ENCODE assay signal across 8 mouse cellular contexts in genomic region chr3:88178346-88178733, GRCm38 (mm10). TPM values are rescaled to one million over a fixed set of nuclear protein-coding genes. Genes with fewer than 3 reads are reported as not detected.
DNase-seq lines count a peak whose midpoint lies in the region; ATAC-seq and TF ChIP-seq lines count a peak whose summit lies in the region.
"Not testable (repeated sequence)": the region's sequence is repeated elsewhere in the genome, so short reads cannot be mapped to it uniquely, and the experiment has no call there.

No protein-coding gene starts in this region.

- H3K9ac ChIP-seq in forebrain, embryonic 11.5 days (ENCODE audit: low read length): peak overlapping the region; percentile 82
- H3K9ac ChIP-seq in heart, embryonic 14.5 days (ENCODE audit: low read length): peak overlapping the region; percentile 78
- not testable (repeated sequence) for H3K9ac ChIP-seq in intestine, embryonic 15.5 days; limb, embryonic 13.5 days
- peak overlapping the region; percentile 66; the same call in 1 of the 2 replicates for H3K9ac ChIP-seq in lung, embryonic 15.5 days

- TF ChIP-seq CTCF in bone marrow macrophage, adult 2 months (IDR thresholded peaks at IDR 0.05; ENCODE audit: low read depth, low read length); testis, adult 2 months (IDR thresholded peaks at IDR 0.05; ENCODE audit: control insufficient read depth, insufficient read depth, insufficient replicate concordance, low read depth, low read length): not testable (repeated sequence)

- H3K4me3 ChIP-seq in bone marrow macrophage, adult 2 months (ENCODE audit: insufficient read depth, low read length): peak overlapping the region; percentile 22; the same call in 1 of the 2 replicates
- peak overlapping the region; percentile 57 for H3K4me3 ChIP-seq in forebrain, embryonic 11.5 days (ENCODE audit: low read depth, low read length)
- peak overlapping the region; percentile 54 to 63 for H3K4me3 ChIP-seq in heart, embryonic 14.5 days (ENCODE audit: control insufficient read depth in 1 of 2, insufficient read depth in 1 of 2, low read depth in 1 of 2, low read length in 2 of 2)
- peak overlapping the region; percentile 53 for H3K4me3 ChIP-seq in intestine, embryonic 15.5 days (replicated peaks)
- peak overlapping the region; percentile 57 for H3K4me3 ChIP-seq in limb, embryonic 13.5 days
- peak overlapping the region; percentile 59 for H3K4me3 ChIP-seq in lung, embryonic 15.5 days
- H3K4me3 ChIP-seq in myocyte: peak overlapping the region; percentile 39
- H3K4me3 ChIP-seq in testis, adult 2 months (ENCODE audit: control insufficient read depth, low read depth, low read length): peak overlapping the region; percentile 99

- WGBS in forebrain, embryonic 11.5 days: 42% methylated on average over 11 of the region's 11 CpGs
- 34% methylated on average over 11 of the region's 11 CpGs for WGBS in heart, embryonic 14.5 days
- WGBS in intestine, embryonic 15.5 days: 29% methylated on average over 11 of the region's 11 CpGs
- WGBS in limb, embryonic 13.5 days: 29% methylated on average over 11 of the region's 11 CpGs
- WGBS in lung, embryonic 15.5 days: 25% methylated on average over 11 of the region's 11 CpGs

- peak overlapping the region; percentile 9 for H3ac ChIP-seq in myocyte (ENCODE audit: control insufficient read depth, insufficient read length)

- not testable (repeated sequence) for H3K4me1 ChIP-seq in bone marrow macrophage, adult 2 months (ENCODE audit: control insufficient read depth, insufficient read depth, low read length); forebrain, embryonic 11.5 days (replicated peaks; ENCODE audit: control insufficient read depth, insufficient read depth, low read length); heart, embryonic 14.5 days (ENCODE audit: control insufficient read depth in 2 of 2, insufficient read depth in 2 of 2, low read length in 2 of 2); intestine, embryonic 15.5 days (replicated peaks); limb, embryonic 13.5 days; lung, embryonic 15.5 days; testis, adult 2 months (ENCODE audit: control insufficient read depth, insufficient read depth, low read length)

- not testable (repeated sequence) for H3K36me3 ChIP-seq in forebrain, embryonic 11.5 days (ENCODE audit: control insufficient read depth, insufficient read depth, low read length); intestine, embryonic 15.5 days; myocyte (ENCODE audit: control insufficient read depth, insufficient read depth); testis, adult 2 months (ENCODE audit: control insufficient read depth, insufficient read depth, low read length)
- peaks cover 22% of the 10 kb centered on the region for H3K36me3 ChIP-seq in heart, embryonic 14.5 days (ENCODE audit: control insufficient read depth, insufficient read depth, low read length)
- peaks cover 20% of the 10 kb centered on the region for H3K36me3 ChIP-seq in limb, embryonic 13.5 days
- peaks cover 10% of the 10 kb centered on the region; the same call in 1 of the 2 replicates for H3K36me3 ChIP-seq in lung, embryonic 15.5 days

- not testable (repeated sequence) for H3K27me3 ChIP-seq in forebrain, embryonic 11.5 days (ENCODE audit: control insufficient read depth, insufficient read depth, low read length); heart, embryonic 14.5 days (ENCODE audit: control insufficient read depth, insufficient read depth, low read length); intestine, embryonic 15.5 days (replicated peaks); lung, embryonic 15.5 days; myocyte (ENCODE audit: control insufficient read depth, insufficient read depth, insufficient read length); testis, adult 2 months (ENCODE audit: control insufficient read depth, insufficient read depth, low read length)
- peaks cover 19% of the 10 kb centered on the region; the same call in 1 of the 2 replicates for H3K27me3 ChIP-seq in limb, embryonic 13.5 days

- peak; percentile 18 for ATAC-seq in forebrain, embryonic 11.5 days (replicated peaks; ENCODE audit: low FRiP score)
- ATAC-seq in heart, embryonic 14.5 days (ENCODE audit: insufficient number of reproducible peaks, insufficient read depth, low FRiP score, low read depth); intestine, embryonic 15.5 days; limb, embryonic 13.5 days (ENCODE audit: low FRiP score, low read depth): not testable (repeated sequence)
- ATAC-seq in lung, embryonic 15.5 days (ENCODE audit: borderline replicate concordance, extremely low read depth, low FRiP score, low TSS enrichment): 0 out of 2 replicates have a peak, but pooled peaks have one; percentile 7

- H3K9me3 ChIP-seq in forebrain, embryonic 11.5 days (ENCODE audit: control insufficient read depth, low read length); heart, embryonic 14.5 days (ENCODE audit: control insufficient read depth, low read length); intestine, embryonic 15.5 days; limb, embryonic 13.5 days; lung, embryonic 15.5 days: not testable (repeated sequence)

- H3K27ac ChIP-seq in bone marrow macrophage, adult 2 months (ENCODE audit: insufficient read depth, low read depth, low read length): peak overlapping the region; percentile 58
- peak overlapping the region; percentile 97 for H3K27ac ChIP-seq in forebrain, embryonic 11.5 days (ENCODE audit: low read depth, low read length)
- H3K27ac ChIP-seq in heart, embryonic 14.5 days (replicated peaks in 1 of 2; ENCODE audit: control insufficient read depth in 1 of 2, insufficient read depth in 1 of 2, low read depth in 2 of 2, low read length in 2 of 2): peak overlapping the region; percentile 96
- H3K27ac ChIP-seq in intestine, embryonic 15.5 days: peak overlapping the region; percentile 96
- H3K27ac ChIP-seq in limb, embryonic 13.5 days: peak overlapping the region; percentile 96
- peak overlapping the region; percentile 97 for H3K27ac ChIP-seq in lung, embryonic 15.5 days
- H3K27ac ChIP-seq in testis, adult 2 months (ENCODE audit: control insufficient read depth, insufficient read depth, low read depth, low read length): peak overlapping the region; percentile 100

- not testable (repeated sequence) for DNase-seq in forebrain, embryonic 11.5 days (ENCODE audit: low spot score)

- peak overlapping the region; percentile 74 for H3K4me2 ChIP-seq in forebrain, embryonic 11.5 days (ENCODE audit: low read depth, low read length, severe bottlenecking)
- H3K4me2 ChIP-seq in heart, embryonic 14.5 days (ENCODE audit: low read length): peak overlapping the region; percentile 68
- peak overlapping the region; percentile 55 for H3K4me2 ChIP-seq in intestine, embryonic 15.5 days (replicated peaks)
- peak overlapping the region; percentile 66 for H3K4me2 ChIP-seq in limb, embryonic 13.5 days (replicated peaks)
- peak overlapping the region; percentile 61 for H3K4me2 ChIP-seq in lung, embryonic 15.5 days
- peak overlapping the region; percentile 70 for H3K4me2 ChIP-seq in myocyte (ENCODE audit: low read depth)

- TF ChIP-seq POLR2A in bone marrow macrophage, adult 2 months (IDR thresholded peaks at IDR 0.05; ENCODE audit: borderline replicate concordance, low read depth, low read length); myocyte (IDR thresholded peaks at IDR 0.05; ENCODE audit: insufficient read length, low read depth); testis, adult 2 months (IDR thresholded peaks at IDR 0.05; ENCODE audit: control insufficient read depth, low read depth, low read length): not testable (repeated sequence)

- H3K79me2 ChIP-seq in myocyte (ENCODE audit: control insufficient read depth, insufficient read depth): not testable (repeated sequence)

RNA-seq across cellular contexts. Expression of gene Mef2d, which starts 36.2 kb away (rescaled TPM):
- polyA plus RNA-seq in bone marrow macrophage, adult 2 months (2012; ENCODE audit: insufficient read depth, insufficient read length, missing spikeins): 84.5 and 98.1 TPM in 2 replicates
- polyA plus RNA-seq in forebrain, embryonic 11.5 days (2014; fragmentation: Nextera tagmentation; extraction: Ambion mirVana): 17.3 and 19.7 TPM in 2 replicates
- 52.1 and 52.7 TPM in 2 replicates for polyA plus RNA-seq in heart, embryonic 14.5 days (2014; fragmentation: Nextera tagmentation; extraction: Ambion mirVana)
- polyA plus RNA-seq in intestine, embryonic 15.5 days (2015; fragmentation: Nextera tagmentation; extraction: Ambion mirVana): 19.7 and 20.8 TPM in 2 replicates
- 16.4 and 19.7 TPM in 2 replicates for polyA plus RNA-seq in limb, embryonic 13.5 days (2015; fragmentation: Nextera tagmentation; extraction: Ambion mirVana)
- polyA plus RNA-seq in lung, embryonic 15.5 days (2015; fragmentation: Nextera tagmentation; extraction: Ambion mirVana): 16.7 and 20.4 TPM in 2 replicates
- 121 TPM for polyA plus RNA-seq in myocyte (2012; fragmentation: generic; extraction: Trizol)
- polyA plus RNA-seq in testis, adult 2 months (2012; rRNA removed): 16.0 and 17.6 TPM in 2 replicates

Comparison
In these comparisons a context has a peak if more than half of its experiments do, and no peak if none do; other contexts are left out.
1. H3K4me3 ChIP-seq: peak in every context shown above with its lines; median percentile 99 in testis, adult 2 months; 59 in lung, embryonic 15.5 days; 58 in heart, embryonic 14.5 days; 57 in forebrain, embryonic 11.5 days; 57 in limb, embryonic 13.5 days; 53 in intestine, embryonic 15.5 days; 39 in myocyte; 22 in bone marrow macrophage, adult 2 months.